Mouse (Mus musculus) midbrain, embryonic 13.5 days (tissue): Measurements from ENCODE around the gene St8sia1. TPM values are rescaled to one million over a fixed set of nuclear protein-coding genes. Genes with fewer than 3 reads are reported as not detected.
"Not testable (repeated sequence)": the region's sequence is repeated elsewhere in the genome, so short reads cannot be mapped to it uniquely, and the experiment has no call there.

Experiments used
- ATAC-seq: fragments of 200-750 bp; cut with Nextera tagmentation; 2 replicates; pipeline ENCODE4 v1.8.0; 2017; ENCODE audit warnings: mild to moderate bottlenecking, moderate TSS enrichment, moderate library complexity
- H3K27ac ChIP-seq: fragments of 300-500 bp; sonication (generic); 2 replicates; pipeline ENCODE4 v1.5.1; 2015; ENCODE audit warnings: inconsistent platforms, mild to moderate bottlenecking, moderate library complexity
- H3K27me3 ChIP-seq: fragments of 300-500 bp; sonication (generic); 2 replicates; pipeline ENCODE4 v1.6.1; 2015; ENCODE audit warnings: mild to moderate bottlenecking, inconsistent platforms
- H3K36me3 ChIP-seq: fragments of 300-500 bp; sonication (generic); 2 replicates; pipeline ENCODE4 v1.6.1; 2015; ENCODE audit warnings: mild to moderate bottlenecking, inconsistent platforms
- H3K4me1 ChIP-seq: fragments of 300-500 bp; sonication (generic); replicated peaks from 2 replicates; pipeline ENCODE4 v1.6.1; 2015; ENCODE audit warnings: inconsistent platforms
- H3K4me2 ChIP-seq: fragments of 300-500 bp; sonication (generic); replicated peaks from 2 replicates; pipeline ENCODE4 v1.6.1; 2015; ENCODE audit warnings: moderate library complexity, mild to moderate bottlenecking, inconsistent platforms
- H3K4me3 ChIP-seq: fragments of 300-500 bp; sonication (generic); replicated peaks from 2 replicates; pipeline ENCODE4 v1.5.1; 2015; ENCODE audit warnings: mild to moderate bottlenecking, inconsistent platforms
- H3K9ac ChIP-seq: fragments of 300-500 bp; sonication (generic); replicated peaks from 2 replicates; pipeline ENCODE4 v1.6.1; 2015; ENCODE audit warnings: mild to moderate bottlenecking, inconsistent platforms
- H3K9me3 ChIP-seq: fragments of 300-500 bp; sonication (generic); 2 replicates; pipeline ENCODE4 v1.6.1; 2016; ENCODE audit warnings: mild to moderate bottlenecking, inconsistent platforms
- WGBS: fragments of 180-500 bp; shearing (Covaris S2); methylation state at CpG from one replicate; pipeline ENCODE4 v1.1.7; 2015; 5-methylcytosine and 5-hydroxymethylcytosine counted together
- polyA plus RNA-seq: library from polyadenylated mRNA; unstranded; fragments of >200 nt; fragmentation: Nextera tagmentation; extraction: Ambion mirVana; gene quantifications from 2 replicates; pipeline ENCODE4 v1.2.1, GENCODE M21; 2015

St8sia1 gene
- polyA plus RNA-seq, 1 experiment from 2014 or later: 8.0 TPM

DNA sequence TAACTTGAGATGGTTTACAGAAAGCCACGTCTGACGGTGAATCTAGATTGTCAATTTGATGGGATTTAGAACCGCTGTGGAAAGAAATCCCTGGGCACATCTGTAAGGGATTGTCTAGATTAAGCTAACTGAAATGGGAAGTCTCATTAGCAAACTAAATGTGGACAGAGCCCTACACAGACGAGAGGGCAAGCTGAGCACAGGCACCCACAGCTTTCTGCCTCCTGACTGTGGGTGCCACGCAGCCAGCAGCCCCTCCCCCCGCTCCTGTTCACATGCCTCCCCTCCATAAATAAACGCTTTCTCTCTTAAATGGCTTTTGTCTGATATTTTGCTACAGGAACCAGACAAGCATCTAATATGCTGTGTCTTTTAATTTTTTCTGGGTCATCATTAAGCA, 27.8 kb upstream of the St8sia1 start:
- Histone ChIP-seq H3K4me2 (no peak overlapping the region), H3K9ac (no peak overlapping the region), H3K9me3 (no peaks in the 10 kb centered on the region), H3K27ac (peak overlapping the region; percentile 27), H3K4me1 (peaks cover 39% of the 10 kb centered on the region), H3K36me3 (no peaks in the 10 kb centered on the region), H3K4me3 (no peak overlapping the region), H3K27me3 (no peaks in the 10 kb centered on the region)
- 28% methylated on average over 7 of the region's 7 CpGs for WGBS
- ATAC-seq: peak; percentile 36; the same call in 1 of the 2 replicates

DNA sequence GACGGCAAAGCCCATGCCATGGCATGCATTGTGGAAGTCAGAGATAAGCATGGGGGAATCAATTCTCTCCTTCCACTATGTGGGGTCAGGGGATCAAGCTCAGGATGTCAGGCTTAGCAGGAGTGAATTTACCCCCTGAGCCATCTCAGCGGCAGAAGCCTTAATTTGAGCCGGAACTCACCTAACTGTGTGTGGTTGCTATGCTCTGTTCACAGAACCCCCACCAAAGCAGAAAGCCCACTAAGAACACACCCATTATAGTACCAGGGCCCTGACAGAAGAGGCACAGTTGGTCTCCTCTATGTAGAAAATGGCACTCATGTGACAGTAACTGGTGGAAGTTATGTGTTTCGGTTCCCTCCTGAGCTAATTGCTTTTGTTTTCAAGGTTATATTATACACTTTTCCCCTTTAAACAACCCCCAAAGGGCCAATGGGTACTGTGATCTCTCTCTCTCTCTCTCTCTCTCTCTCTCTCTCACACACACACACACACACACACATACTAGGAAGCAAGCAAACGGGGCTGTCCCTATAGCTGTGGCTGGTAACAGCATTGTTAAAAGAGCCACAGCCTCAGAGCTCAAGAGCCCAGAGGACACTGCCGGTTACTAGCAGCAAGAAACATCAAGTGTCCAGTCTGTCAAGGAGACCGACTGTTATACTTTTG, 27.3 kb upstream of the St8sia1 start:
- Histone ChIP-seq H3K36me3 (no peaks in the 10 kb centered on the region), H3K9ac (no peak overlapping the region), H3K4me3 (no peak overlapping the region), H3K4me2 (no peak overlapping the region), H3K27ac (peak overlapping the region; percentile 27), H3K4me1 (peaks cover 39% of the 10 kb centered on the region), H3K9me3 (no peaks in the 10 kb centered on the region), H3K27me3 (no peaks in the 10 kb centered on the region)
- 39% methylated on average over 7 of the region's 7 CpGs for WGBS
- peak; percentile 56 for ATAC-seq

DNA sequence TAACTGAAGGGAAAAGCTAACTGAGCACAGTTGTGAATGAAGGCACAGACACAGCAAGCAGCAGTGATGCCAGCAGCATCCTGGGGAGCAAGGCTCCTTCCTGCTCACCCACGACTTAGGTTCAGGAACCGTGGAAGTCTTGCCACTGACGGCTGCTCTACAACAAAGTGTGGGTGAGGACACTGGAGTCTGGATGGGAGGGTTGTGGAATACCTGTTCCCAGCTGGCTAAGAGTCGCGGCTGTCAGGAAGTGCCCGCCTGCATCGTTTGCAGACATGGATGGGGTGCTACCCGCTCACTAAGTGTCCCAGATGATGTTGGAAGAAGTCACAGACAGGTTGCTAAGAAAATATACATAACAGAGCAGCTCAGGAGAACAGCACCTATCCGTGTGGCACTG, 26.3 kb upstream of the St8sia1 start:
- no peak overlapping the region for H3K27ac ChIP-seq
- no peak overlapping the region for H3K4me3 ChIP-seq
- peaks cover 39% of the 10 kb centered on the region for H3K4me1 ChIP-seq
- no peaks in the 10 kb centered on the region for H3K9me3 ChIP-seq
- no peaks in the 10 kb centered on the region for H3K27me3 ChIP-seq
- WGBS: 89% methylated on average over 9 of the region's 9 CpGs
- no peak for ATAC-seq
- no peaks in the 10 kb centered on the region for H3K36me3 ChIP-seq
- H3K4me2 ChIP-seq: no peak overlapping the region
- H3K9ac ChIP-seq: no peak overlapping the region

DNA sequence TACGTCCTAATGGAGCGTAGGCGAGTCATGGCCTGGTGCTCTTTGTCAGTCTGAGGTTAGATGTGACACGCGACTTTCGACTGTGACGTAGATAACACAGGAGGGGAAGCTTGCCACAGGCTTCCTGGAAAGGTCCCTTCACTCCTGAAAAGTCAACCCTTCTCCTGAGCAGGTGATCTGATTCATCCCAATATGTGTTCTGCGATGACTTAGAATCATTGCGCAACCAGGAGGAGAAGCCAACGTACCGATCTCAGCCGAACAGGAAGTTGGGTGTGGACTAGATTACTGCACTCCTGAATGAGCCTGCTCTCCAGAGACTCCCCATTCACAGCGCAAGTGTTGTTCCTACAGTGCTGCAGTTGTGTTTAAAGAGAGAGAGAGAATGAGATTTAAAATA, 25.2 kb upstream of the St8sia1 start:
- ATAC-seq: no peak
- 95% methylated on average over 13 of the region's 13 CpGs for WGBS
- Histone ChIP-seq H3K27me3 (no peaks in the 10 kb centered on the region), H3K4me3 (no peak overlapping the region), H3K27ac (no peak overlapping the region), H3K9ac (no peak overlapping the region), H3K4me2 (no peak overlapping the region), H3K4me1 (peaks cover 31% of the 10 kb centered on the region), H3K36me3 (no peaks in the 10 kb centered on the region), H3K9me3 (no peaks in the 10 kb centered on the region)

DNA sequence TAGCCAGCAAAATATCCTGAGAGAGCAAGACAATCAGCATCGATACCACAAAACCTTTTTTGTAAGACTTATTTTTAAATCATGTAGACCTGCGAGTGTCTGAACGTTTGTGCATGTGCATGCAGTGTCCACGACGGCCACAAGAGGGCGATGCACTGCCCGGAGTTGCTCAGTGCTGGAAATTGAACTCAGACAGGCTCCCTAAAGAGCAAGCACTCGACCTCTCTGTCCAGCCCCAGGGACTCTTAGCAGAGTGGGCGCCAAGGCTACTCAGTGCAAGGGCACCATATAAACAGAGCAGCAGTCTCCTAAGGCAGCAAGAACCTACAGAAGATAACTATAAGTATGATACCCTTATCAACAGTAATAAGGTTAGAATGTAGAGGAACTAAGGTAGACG, 24.5 kb upstream of the St8sia1 start:
- Histone ChIP-seq H3K36me3 (no peaks in the 10 kb centered on the region), H3K4me3 (no peak overlapping the region), H3K4me2 (no peak overlapping the region), H3K27ac (no peak overlapping the region), H3K9me3 (no peaks in the 10 kb centered on the region), H3K4me1 (peaks cover 25% of the 10 kb centered on the region), H3K27me3 (no peaks in the 10 kb centered on the region), H3K9ac (no peak overlapping the region)
- 27% methylated on average over 10 of the region's 10 CpGs for WGBS
- peak; percentile 48; the same call in 1 of the 2 replicates for ATAC-seq

- no peak overlapping the region for H3K27ac ChIP-seq
- H3K4me1 ChIP-seq: peaks cover 22% of the 10 kb centered on the region
- H3K9ac ChIP-seq: no peak overlapping the region
- H3K4me3 ChIP-seq: no peak overlapping the region
- no peaks in the 10 kb centered on the region for H3K27me3 ChIP-seq
- 83% methylated on average over 6 of the region's 6 CpGs for WGBS
- no peak for ATAC-seq
- no peaks in the 10 kb centered on the region for H3K36me3 ChIP-seq
- H3K4me2 ChIP-seq: no peak overlapping the region
- no peaks in the 10 kb centered on the region for H3K9me3 ChIP-seq
Measured at GRCm38 (mm10) chr6:142988231-142988630, 24.0 kb upstream of the St8sia1 start.

DNA sequence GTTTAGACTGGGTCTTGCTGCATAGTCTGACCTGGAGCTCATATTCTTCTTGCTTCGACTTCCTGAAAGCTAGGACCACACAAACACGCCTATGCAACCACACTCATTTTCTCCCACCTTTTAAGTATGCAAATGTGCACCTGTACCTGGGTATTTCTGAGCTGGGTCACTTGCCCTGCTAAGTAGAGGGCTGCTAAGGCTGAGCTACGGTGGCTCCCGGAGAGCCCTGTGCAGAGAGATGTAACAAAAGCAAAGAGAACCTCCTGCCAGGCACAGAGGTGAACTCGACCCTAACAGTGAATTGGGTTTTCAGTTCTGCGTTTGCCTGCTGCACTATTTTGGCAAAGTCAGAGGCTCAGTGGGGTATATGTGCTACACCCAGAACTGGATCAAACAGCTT, 23.4 kb upstream of the St8sia1 start:
- Histone ChIP-seq H3K27me3 (no peaks in the 10 kb centered on the region), H3K9ac (no peak overlapping the region), H3K4me3 (no peak overlapping the region), H3K27ac (no peak overlapping the region), H3K36me3 (no peaks in the 10 kb centered on the region), H3K4me2 (no peak overlapping the region), H3K4me1 (peaks cover 19% of the 10 kb centered on the region), H3K9me3 (no peaks in the 10 kb centered on the region)
- ATAC-seq: no peak
- 74% methylated on average over 6 of the region's 6 CpGs for WGBS

GRCm38 (mm10) chr6:142986706-142987105, 22.5 kb upstream of the St8sia1 start:
- not testable (repeated sequence) for H3K9ac ChIP-seq, H3K27ac ChIP-seq, H3K4me3 ChIP-seq, H3K9me3 ChIP-seq, H3K27me3 ChIP-seq, ATAC-seq, H3K4me2 ChIP-seq, H3K36me3 ChIP-seq
- H3K4me1 ChIP-seq: peaks cover 10% of the 10 kb centered on the region; the same call in 1 of the 2 replicates
- 92% methylated on average over 9 of the region's 9 CpGs for WGBS

DNA sequence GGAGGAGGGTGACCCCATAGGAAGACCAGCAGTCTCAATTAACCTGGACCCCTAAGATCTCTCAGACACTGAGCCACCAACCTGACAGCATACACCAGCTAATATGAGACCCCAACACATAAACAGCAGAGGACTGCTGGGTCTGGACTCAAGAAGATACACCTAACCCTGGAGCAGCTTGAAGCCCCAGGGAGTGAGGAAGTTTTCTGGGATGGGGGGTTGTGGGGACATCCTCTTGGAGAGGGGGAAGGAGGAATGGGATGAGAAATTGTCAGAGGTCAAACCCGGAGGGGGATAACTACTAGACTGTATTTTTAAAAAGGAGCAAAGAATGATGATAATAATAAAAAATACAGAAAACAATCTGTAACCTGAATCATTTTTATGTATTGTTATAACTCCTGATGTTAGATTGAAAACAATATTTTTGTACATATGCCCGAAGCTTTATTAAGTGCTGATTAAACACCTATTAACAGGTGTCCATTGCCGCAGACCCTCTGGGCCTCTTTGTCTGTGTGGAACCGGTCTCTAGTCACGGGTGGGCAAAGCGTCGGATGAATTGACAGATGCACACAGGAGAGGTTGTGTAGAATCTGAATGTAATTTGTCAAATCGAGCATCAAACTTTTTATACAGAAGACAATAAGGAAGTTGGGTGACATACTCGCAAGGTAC, 21.4 kb upstream of the St8sia1 start:
- not testable (repeated sequence) for H3K9me3 ChIP-seq, H3K9ac ChIP-seq, H3K27me3 ChIP-seq, H3K4me1 ChIP-seq, H3K36me3 ChIP-seq, H3K4me3 ChIP-seq, H3K4me2 ChIP-seq, ATAC-seq, H3K27ac ChIP-seq
- 92% methylated on average over 9 of the region's 9 CpGs for WGBS

GRCm38 (mm10) chr6:142979665-142980660, 15.7 kb upstream of the St8sia1 start:
- Histone ChIP-seq H3K4me2 (no peak overlapping the region; the same call in 1 of the 2 replicates), H3K36me3 (no peaks in the 10 kb centered on the region), H3K27me3 (no peaks in the 10 kb centered on the region), H3K9me3 (peaks cover 3% of the 10 kb centered on the region; the same call in 1 of the 2 replicates), H3K4me3 (no peak overlapping the region), H3K4me1 (peaks cover 15% of the 10 kb centered on the region), H3K27ac (peak overlapping the region; percentile 77), H3K9ac (0 out of 2 replicates have a peak overlapping the region, but pooled peaks have one; percentile 8)
- ATAC-seq: peak; percentile 90
- 39% methylated on average over 6 of the region's 6 CpGs for WGBS

DNA sequence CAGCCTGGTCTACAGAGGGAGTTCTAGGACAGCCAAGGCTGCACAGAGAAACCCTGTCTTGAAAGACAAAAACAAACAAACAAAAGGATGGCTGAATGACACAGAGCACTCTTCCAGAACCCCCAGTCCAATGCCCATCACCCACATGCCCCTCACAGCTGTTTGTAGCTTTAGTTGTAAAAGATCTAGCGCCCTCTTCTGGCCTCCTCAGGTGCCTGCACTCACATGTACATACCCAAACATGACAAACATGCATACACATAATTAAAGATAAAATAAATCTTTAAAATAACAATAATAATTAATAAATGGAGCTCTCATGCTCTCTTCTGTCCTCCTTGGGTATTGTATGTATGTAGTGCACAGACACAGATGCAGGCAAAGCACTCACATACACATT, 13.0 kb upstream of the St8sia1 start:
- no peaks in the 10 kb centered on the region for H3K36me3 ChIP-seq
- H3K4me1 ChIP-seq: peaks cover 15% of the 10 kb centered on the region
- WGBS: 55% methylated on average over 1 of the region's 1 CpGs
- no peak overlapping the region for H3K4me2 ChIP-seq
- H3K9me3 ChIP-seq: peaks cover 3% of the 10 kb centered on the region; the same call in 1 of the 2 replicates
- no peaks in the 10 kb centered on the region for H3K27me3 ChIP-seq
- no peak for ATAC-seq
- H3K27ac ChIP-seq: no peak overlapping the region
- H3K4me3 ChIP-seq: no peak overlapping the region
- H3K9ac ChIP-seq: no peak overlapping the region

GRCm38 (mm10) chr6:142973289-142973688, 9.0 kb upstream of the St8sia1 start:
- WGBS: 90% methylated on average over 7 of the region's 7 CpGs
- Histone ChIP-seq H3K9me3 (peaks cover 3% of the 10 kb centered on the region; the same call in 1 of the 2 replicates), H3K27me3 (no peaks in the 10 kb centered on the region), H3K4me2 (no peak overlapping the region), H3K36me3 (no peaks in the 10 kb centered on the region), H3K4me3 (no peak overlapping the region), H3K9ac (no peak overlapping the region), H3K4me1 (no peaks in the 10 kb centered on the region), H3K27ac (no peak overlapping the region)
- ATAC-seq: no peak
